Mouse (Mus musculus): ENCODE data around the gene Hist1h3e.
"Not testable (repeated sequence)": the region's sequence is repeated elsewhere in the genome, so short reads cannot be mapped to it uniquely, and the experiment has no call there.

The Hist1h3e gene

GRCm38 (mm10) chr13:23561883-23562659, at the start of gene Hist1h3e:
TSS of gene Hist1h3e (minus strand) at chr13:23562369.
- peak; percentile 92 for DNase-seq (ENCODE audit: extremely low read depth, low read depth, low spot score)

- no peak for DNase-seq (ENCODE audit: extremely low read depth, low read depth, low spot score)
These were observed 49.5 kb upstream of the Hist1h3e start for GRCm38 (mm10) chr13:23611638-23612037.

- no peak for DNase-seq (ENCODE audit: extremely low read depth, low read depth, low spot score)
These were observed 48.2 kb upstream of the Hist1h3e start for GRCm38 (mm10) chr13:23610393-23610792.

- no peak for DNase-seq (ENCODE audit: extremely low read depth, low read depth, low spot score)
These were observed 47.7 kb upstream of the Hist1h3e start for GRCm38 (mm10) chr13:23609844-23610243.

- no peak for DNase-seq (ENCODE audit: extremely low read depth, low read depth, low spot score)
These were observed 47.0 kb upstream of the Hist1h3e start for GRCm38 (mm10) chr13:23609209-23609608.

GRCm38 (mm10) chr13:23605052-23605451, 42.9 kb upstream of the Hist1h3e start:
- DNase-seq (ENCODE audit: extremely low read depth, low read depth, low spot score): no peak

- DNase-seq (ENCODE audit: extremely low read depth, low read depth, low spot score): no peak
These were observed 42.3 kb upstream of the Hist1h3e start for GRCm38 (mm10) chr13:23604452-23604851.

GRCm38 (mm10) chr13:23603182-23603699, 41.1 kb upstream of the Hist1h3e start:
- no peak for DNase-seq (ENCODE audit: extremely low read depth, low read depth, low spot score)

GRCm38 (mm10) chr13:23597957-23598356, 35.8 kb upstream of the Hist1h3e start:
- no peak for DNase-seq (ENCODE audit: extremely low read depth, low read depth, low spot score)

GRCm38 (mm10) chr13:23595622-23596372, 33.6 kb upstream of the Hist1h3e start:
- DNase-seq (ENCODE audit: extremely low read depth, low read depth, low spot score): no peak

- DNase-seq (ENCODE audit: extremely low read depth, low read depth, low spot score): no peak
These were observed 33.0 kb upstream of the Hist1h3e start for GRCm38 (mm10) chr13:23595185-23595584.

- no peak for DNase-seq (ENCODE audit: extremely low read depth, low read depth, low spot score)
These were observed 31.0 kb upstream of the Hist1h3e start for GRCm38 (mm10) chr13:23593051-23593770.

GRCm38 (mm10) chr13:23592614-23593013, 30.4 kb upstream of the Hist1h3e start:
- DNase-seq (ENCODE audit: extremely low read depth, low read depth, low spot score): no peak

- DNase-seq (ENCODE audit: extremely low read depth, low read depth, low spot score): not testable (repeated sequence)
These were observed 29.7 kb upstream of the Hist1h3e start for GRCm38 (mm10) chr13:23591886-23592285.

GRCm38 (mm10) chr13:23591206-23591605, 29.0 kb upstream of the Hist1h3e start:
- DNase-seq (ENCODE audit: extremely low read depth, low read depth, low spot score): no peak

GRCm38 (mm10) chr13:23586940-23587225, 24.7 kb upstream of the Hist1h3e start:
- no peak for DNase-seq (ENCODE audit: extremely low read depth, low read depth, low spot score)

GRCm38 (mm10) chr13:23586099-23586939, 24.1 kb upstream of the Hist1h3e start:
- no peak for DNase-seq (ENCODE audit: extremely low read depth, low read depth, low spot score)

- peak; percentile 81 for DNase-seq (ENCODE audit: extremely low read depth, low read depth, low spot score)
These were observed 23.4 kb upstream of the Hist1h3e start for GRCm38 (mm10) chr13:23585442-23586098.

- no peak for DNase-seq (ENCODE audit: extremely low read depth, low read depth, low spot score)
These were observed 22.9 kb upstream of the Hist1h3e start for GRCm38 (mm10) chr13:23585029-23585441.

GRCm38 (mm10) chr13:23584331-23584730, 22.2 kb upstream of the Hist1h3e start:
- no peak for DNase-seq (ENCODE audit: extremely low read depth, low read depth, low spot score)

All from fat pad, adult 2 months (tissue).